Mouse (Mus musculus): Measurements from ENCODE around the gene 4930503B20Rik.

DNA sequence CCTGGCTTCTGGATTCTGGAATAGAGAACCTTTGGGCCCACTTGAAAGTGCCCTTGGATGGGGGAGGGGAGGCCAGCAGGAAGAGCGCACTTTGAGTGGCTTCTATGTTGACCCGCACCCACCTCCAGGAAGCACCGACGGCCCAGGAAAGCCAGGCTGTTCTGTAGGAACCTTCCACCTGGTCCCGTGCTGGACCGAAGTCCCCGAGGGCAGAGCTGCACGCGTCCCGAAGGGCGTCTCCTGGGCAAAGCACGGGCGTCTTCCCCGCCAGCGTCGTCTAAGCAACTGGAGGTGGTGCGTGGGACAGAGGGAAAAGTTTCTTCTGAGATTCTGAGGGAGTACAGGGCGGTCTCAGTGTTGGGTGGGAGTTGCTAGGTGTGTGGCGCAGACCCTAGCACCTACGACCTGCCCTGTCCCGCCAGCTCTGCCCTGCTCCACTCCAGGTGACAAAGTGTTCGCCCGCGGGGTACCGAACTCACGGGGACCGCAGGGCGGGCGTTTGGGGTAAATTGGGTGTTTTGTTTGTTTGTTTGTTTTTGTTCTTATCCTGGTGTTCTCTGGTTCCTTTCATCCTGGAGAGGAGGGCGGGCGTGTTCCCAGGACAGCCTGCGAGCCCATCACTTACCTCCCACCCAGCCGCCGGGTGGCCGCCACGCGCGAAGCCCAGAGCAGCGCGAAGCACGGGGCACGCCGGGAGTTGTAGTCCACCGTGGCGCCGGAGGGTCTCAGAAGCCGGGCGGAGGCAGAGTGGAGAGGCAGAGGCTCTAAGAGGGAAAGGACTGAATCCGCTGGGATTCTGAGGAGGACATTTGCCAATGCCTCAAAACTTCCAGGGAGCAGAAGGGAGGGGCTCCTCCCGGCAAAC is 33.9 kb upstream of the 4930503B20Rik start, which contains the start of gene Samd13:
- TF ChIP-seq POLR2A (IDR thresholded peaks at IDR 0.05; ENCODE audit: insufficient read depth, low read length) (no peak), CTCF (IDR thresholded peaks at IDR 0.05; ENCODE audit: low read depth, low read length) (no peak), EP300 (IDR thresholded peaks at IDR 0.05; ENCODE audit: insufficient read depth, low read depth, low read length) (no peak)

Data from ES-Bruce4 (cell line).